ENCODE assay signal across 8 mouse cellular contexts in genomic region chr13:30136923-30137629, GRCm38 (mm10). TPM values are rescaled to one million over a fixed set of nuclear protein-coding genes. Genes with fewer than 3 reads are reported as not detected.
DNase-seq lines count a peak whose midpoint lies in the region; ATAC-seq and TF ChIP-seq lines count a peak whose summit lies in the region.

No protein-coding gene starts in this region.

- H3K27ac ChIP-seq in left cerebral cortex, adult 2 months, result no peak overlapping the region
- no peak overlapping the region for H3K27ac ChIP-seq in embryonic facial prominence, embryonic 14.5 days (replicated peaks; ENCODE audit: low read depth, low read length)
- no peak overlapping the region for H3K27ac ChIP-seq in neural tube, embryonic 12.5 days

- DNase-seq in left cerebral cortex, adult 2 months (ENCODE audit: extremely low spot score in 1 of 2, low spot score in 2 of 2), result no peak
- no peak for DNase-seq in left cerebral cortex, postnatal 4 days
- no peak for DNase-seq in embryonic facial prominence, embryonic 14.5 days (ENCODE audit: low spot score)
- DNase-seq in thymus, adult 18-20 months, result no peak
- no peak for DNase-seq in cerebellum, postnatal 36 days
- no peak for DNase-seq in ovary, postnatal 36 days (ENCODE audit: low spot score)

- H3K4me1 ChIP-seq in embryonic facial prominence, embryonic 14.5 days (ENCODE audit: control insufficient read depth, insufficient read depth, low read length), result no peaks in the 10 kb centered on the region
- H3K4me1 ChIP-seq in neural tube, embryonic 12.5 days, result no peaks in the 10 kb centered on the region

- intact Hi-C loops in left cerebral cortex, adult 2 months (cut with DNase I), result loop anchor here (5.0 kb wide), 1 partner anchor 45 kb away; no protein-coding TSS in a partner anchor
- intact Hi-C loops in left cerebral cortex, postnatal 4 days (cut with DNase I), result no loop called here

- no peak for ATAC-seq in embryonic facial prominence, embryonic 14.5 days (ENCODE audit: low read depth)
- peak; percentile 9 for ATAC-seq in inflammation-experienced regulatory T-cells, adult 6 months
- ATAC-seq in neural tube, embryonic 12.5 days (ENCODE audit: low FRiP score, low read depth), result peak; percentile 26; the same call in 1 of the 2 replicates

- H3K4me3 ChIP-seq in left cerebral cortex, adult 2 months, result peak overlapping the region; percentile 66
- H3K4me3 ChIP-seq in embryonic facial prominence, embryonic 14.5 days (ENCODE audit: low read depth, low read length), result peak overlapping the region; percentile 72
- peak overlapping the region; percentile 66 for H3K4me3 ChIP-seq in neural tube, embryonic 12.5 days

- H3K27me3 ChIP-seq in embryonic facial prominence, embryonic 14.5 days (replicated peaks; ENCODE audit: control insufficient read depth, insufficient read depth, low read length), result no peaks in the 10 kb centered on the region
- H3K27me3 ChIP-seq in neural tube, embryonic 12.5 days (replicated peaks), result peaks cover 15% of the 10 kb centered on the region; the same call in 1 of the 2 replicates

- WGBS in embryonic facial prominence, embryonic 14.5 days, result 26% methylated on average over 13 of the region's 13 CpGs
- 33% methylated on average over 13 of the region's 13 CpGs for WGBS in neural tube, embryonic 12.5 days

- H3K9ac ChIP-seq in embryonic facial prominence, embryonic 14.5 days (ENCODE audit: low read depth, low read length), result peak overlapping the region; percentile 80
- no peak overlapping the region; the same call in 1 of the 2 replicates for H3K9ac ChIP-seq in neural tube, embryonic 12.5 days

- no peak for TF ChIP-seq CTCF in left cerebral cortex, adult 2 months (IDR thresholded peaks at IDR 0.05)

- H3K4me2 ChIP-seq in embryonic facial prominence, embryonic 14.5 days (ENCODE audit: low read depth, low read length), result peak overlapping the region; percentile 91
- peak overlapping the region; percentile 87 for H3K4me2 ChIP-seq in neural tube, embryonic 12.5 days (replicated peaks)

- no peaks in the 10 kb centered on the region for H3K9me3 ChIP-seq in embryonic facial prominence, embryonic 14.5 days (ENCODE audit: control insufficient read depth, low read length)
- no peaks in the 10 kb centered on the region for H3K9me3 ChIP-seq in neural tube, embryonic 12.5 days

- no peaks in the 10 kb centered on the region for H3K36me3 ChIP-seq in embryonic facial prominence, embryonic 14.5 days (ENCODE audit: control insufficient read depth, insufficient read depth, low read length)
- H3K36me3 ChIP-seq in neural tube, embryonic 12.5 days, result no peaks in the 10 kb centered on the region

RNA-seq across cellular contexts. Expression of gene Mboat1, which starts 0.8 kb away (rescaled TPM):
- under 1 TPM; 0.75 to 0.91 TPM for total RNA-seq in left cerebral cortex, adult 2 months (2021)
- total RNA-seq in left cerebral cortex, postnatal 4 days (2021), result 1 to 10 TPM; 3.4 TPM
- 15.4 and 16.6 TPM in 2 replicates for polyA plus RNA-seq in embryonic facial prominence, embryonic 14.5 days (2014; fragmentation: Nextera tagmentation; extraction: Ambion mirVana)
- polyA plus RNA-seq in inflammation-experienced regulatory T-cells, adult 6 months (2017; shearing (Covaris generic)), result 10 to 100 TPM; 15.5 to 17.2 (median 16.0) TPM
- polyA plus RNA-seq in neural tube, embryonic 12.5 days (2016; fragmentation: Nextera tagmentation; extraction: Ambion mirVana), result 3.4 and 3.9 TPM in 2 replicates
